Mouse (Mus musculus) liver, embryonic 13.5 days (tissue): Measurements from ENCODE around the gene Icam4. TPM values are rescaled to one million over a fixed set of nuclear protein-coding genes. Genes with fewer than 3 reads are reported as not detected.

ENCODE experiments used
- ATAC-seq: fragments of 200-750 bp; cut with Nextera tagmentation; 2 replicates; pipeline ENCODE4 v1.8.0; 2017; ENCODE audit warnings: low read depth, mild to moderate bottlenecking, moderate number of reproducible peaks, moderate library complexity
- DNase-seq: peaks from one replicate; pipeline ENCODE4 v3.0.0; 2022
- H3K27ac ChIP-seq: fragments of 300-500 bp; sonication (generic); 2 replicates; pipeline ENCODE4 v1.5.1; 2015; ENCODE audit warnings: moderate library complexity, mild to moderate bottlenecking, inconsistent platforms
- H3K27me3 ChIP-seq: fragments of 300-500 bp; sonication (generic); 2 replicates; pipeline ENCODE4 v1.6.1; 2015; ENCODE audit warnings: mild to moderate bottlenecking, inconsistent platforms
- H3K36me3 ChIP-seq: fragments of 300-500 bp; sonication (generic); 2 replicates; pipeline ENCODE4 v1.6.1; 2015; ENCODE audit warnings: mild to moderate bottlenecking, inconsistent platforms
- H3K4me1 ChIP-seq: fragments of 300-500 bp; sonication (generic); replicated peaks from 2 replicates; pipeline ENCODE4 v1.6.1; 2015; ENCODE audit warnings: inconsistent platforms
- H3K4me2 ChIP-seq: fragments of 300-500 bp; sonication (generic); 2 replicates; pipeline ENCODE4 v1.6.1; 2015; ENCODE audit warnings: inconsistent platforms, mild to moderate bottlenecking, moderate library complexity
- H3K4me3 ChIP-seq: fragments of 300-500 bp; sonication (generic); replicated peaks from 2 replicates; pipeline ENCODE4 v1.5.1; 2015; ENCODE audit warnings: mild to moderate bottlenecking, inconsistent platforms
- H3K9ac ChIP-seq: fragments of 300-500 bp; sonication (generic); 2 replicates; pipeline ENCODE4 v1.6.1; 2015; ENCODE audit warnings: mild to moderate bottlenecking, inconsistent platforms
- H3K9me3 ChIP-seq: fragments of 300-500 bp; sonication (generic); replicated peaks from 2 replicates; pipeline ENCODE4 v1.6.1; 2016; ENCODE audit warnings: inconsistent platforms
- WGBS: fragments of 180-500 bp; shearing (Covaris S2); methylation state at CpG from one replicate; pipeline ENCODE4 v1.1.7; 2015; ENCODE audit not compliant: insufficient replicate concordance; 5-methylcytosine and 5-hydroxymethylcytosine counted together
- microRNA counts: library from miRNA; unstranded; fragments of <30 nt; microRNA quantifications from one replicate; lab custom pipeline; 2016
- microRNA-seq: library from miRNA; unstranded; fragments of <30 nt; microRNA quantifications from one replicate; pipeline ENCODE4, GENCODE M21; 2016
- polyA plus RNA-seq: library from polyadenylated mRNA; unstranded; fragments of >200 nt; fragmentation: Nextera tagmentation; extraction: Ambion mirVana; gene quantifications from 2 replicates; pipeline ENCODE4 v1.2.1, GENCODE M21; 2015

Gene Icam4
- polyA plus RNA-seq, 1 experiment from 2014 or later, result 254 TPM

- peaks cover 62% of the 10 kb centered on the region for H3K36me3 ChIP-seq
- H3K4me1 ChIP-seq, result peaks cover 37% of the 10 kb centered on the region
- ATAC-seq (peak; percentile 92), DNase-seq (peak; percentile 77)
- peak within 1 kb of the TSS; percentile 87 for H3K4me3 ChIP-seq
- no peaks in the 10 kb centered on the region for H3K9me3 ChIP-seq
- peak within 1 kb of the TSS; percentile 92 for H3K4me2 ChIP-seq
- peak within 1 kb of the TSS; percentile 84 for H3K9ac ChIP-seq
- H3K27me3 ChIP-seq, result no peaks in the 10 kb centered on the region
- peak within 1 kb of the TSS; percentile 62 for H3K27ac ChIP-seq
- 3% methylated on average over 58 of the region's 58 CpGs for WGBS
These were observed 44.1 kb downstream of the Icam4 start, which contains the start of the genes Gm49373 and Fdx1l for GRCm38 (mm10) chr9:21073044-21073840. Gm49373 (minus strand) TSS chr9:21073096. Fdx1l (minus strand) TSS chr9:21073614.

DNA sequence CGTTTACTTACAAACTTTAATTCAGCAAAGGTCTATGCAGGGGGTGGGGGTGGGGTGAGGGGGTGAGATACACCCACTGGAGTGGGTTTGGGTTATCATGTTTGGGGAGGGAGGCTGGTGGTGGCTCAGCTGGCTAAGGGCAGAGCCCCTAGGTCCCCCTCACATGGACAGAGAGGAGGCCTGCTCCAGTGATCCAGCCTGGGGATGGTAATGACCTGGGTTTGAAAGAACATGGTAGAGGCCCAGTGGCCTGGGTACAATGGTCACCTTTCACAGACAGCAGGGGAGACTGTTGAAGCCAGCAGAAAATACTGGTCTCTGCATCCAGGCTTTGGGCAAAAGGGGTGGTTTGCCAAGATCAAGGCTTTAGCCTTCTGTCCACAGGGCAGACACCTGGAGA is 45.0 kb downstream of the Icam4 start:
- peak overlapping the region; percentile 26; the same call in 1 of the 2 replicates for H3K9ac ChIP-seq
- H3K36me3 ChIP-seq, result peaks cover 66% of the 10 kb centered on the region
- H3K27me3 ChIP-seq, result no peaks in the 10 kb centered on the region
- H3K4me3 ChIP-seq, result no peak overlapping the region
- DNase-seq (no peak), ATAC-seq (no peak)
- peak overlapping the region; percentile 92 for H3K4me2 ChIP-seq
- peaks cover 37% of the 10 kb centered on the region for H3K4me1 ChIP-seq
- H3K27ac ChIP-seq, result peak overlapping the region; percentile 62; the same call in 1 of the 2 replicates
- H3K9me3 ChIP-seq, result no peaks in the 10 kb centered on the region
- WGBS, result 73% methylated on average over 1 of the region's 1 CpGs

- no peak overlapping the region for H3K9ac ChIP-seq
- no peak for ATAC-seq
- no peak overlapping the region for H3K4me3 ChIP-seq
- peaks cover 75% of the 10 kb centered on the region for H3K36me3 ChIP-seq
- H3K27me3 ChIP-seq, result no peaks in the 10 kb centered on the region
- H3K9me3 ChIP-seq, result no peaks in the 10 kb centered on the region
- WGBS, result 84% methylated on average over 3 of the region's 3 CpGs
- DNase-seq, result no peak
- H3K27ac ChIP-seq, result no peak overlapping the region
- H3K4me2 ChIP-seq, result no peak overlapping the region
- H3K4me1 ChIP-seq, result peaks cover 34% of the 10 kb centered on the region
These were observed 46.5 kb downstream of the Icam4 start for GRCm38 (mm10) chr9:21075625-21076024.

MicroRNAs within 50 kb of the gene (microRNA counts, 519-probe panel; counts per million panel counts)
- 4,940 counts per million, percentile 50 among the panel's probes with 10 or more counts for microRNA mmu-miR-1900 (lab: Ali Mortazavi, UCI)

Small RNA genes lying within 50 kb of the gene (microRNA-seq; reads per million reads assigned to microRNA genes)
- gene Mir1900, result not detected
- 0.88 reads per million for gene Mir7082

Other genes starting within 250 kb of the Icam4 start
- gene Col5a3, start 214.3 kb upstream of the Icam4 start, polyA plus RNA-seq, result 0.01 and 0.06 TPM in 2 replicates
- gene Rdh8, start 210.9 kb upstream of the Icam4 start, polyA plus RNA-seq, result not detected in 2 replicates
- 4.2 and 4.8 TPM in 2 replicates for gene A230050P20Rik, start 160.7 kb upstream of the Icam4 start, polyA plus RNA-seq
- gene Angptl6, start 149.6 kb upstream of the Icam4 start, polyA plus RNA-seq, result 9.4 and 10.1 TPM in 2 replicates
- 89.6 and 90.5 TPM in 2 replicates for gene Ppan, start 141.2 kb upstream of the Icam4 start, polyA plus RNA-seq
- 282 and 290 TPM in 2 replicates for gene Eif3g, start 130.8 kb upstream of the Icam4 start, polyA plus RNA-seq
- gene Dnmt1, start 69.5 kb upstream of the Icam4 start, polyA plus RNA-seq, result 63.3 and 75.0 TPM in 2 replicates
- 4.7 and 4.8 TPM in 2 replicates for gene S1pr2, start 52.6 kb upstream of the Icam4 start, polyA plus RNA-seq
- 81.2 and 84.0 TPM in 2 replicates for gene Mrpl4, start 26.6 kb upstream of the Icam4 start, polyA plus RNA-seq
- 9.6 and 9.7 TPM in 2 replicates for gene Icam1, start 13.4 kb upstream of the Icam4 start, polyA plus RNA-seq
- gene Icam5, start 2.7 kb downstream of the Icam4 start, polyA plus RNA-seq, result 0.21 and 0.29 TPM in 2 replicates
- gene Zglp1, start 37.7 kb downstream of the Icam4 start, polyA plus RNA-seq, result 0.38 TPM in 1 of 2 replicates, not detected in the other
- 0.56 and 0.68 TPM in 2 replicates for gene Gm49373, start 43.7 kb downstream of the Icam4 start, polyA plus RNA-seq
- 36.6 and 41.0 TPM in 2 replicates for gene Fdx1l, start 44.2 kb downstream of the Icam4 start, polyA plus RNA-seq
- gene Gm38431, start 62.6 kb downstream of the Icam4 start, polyA plus RNA-seq, result 1.3 and 1.6 TPM in 2 replicates
- 18.4 and 27.0 TPM in 2 replicates for gene Raver1, start 62.6 kb downstream of the Icam4 start, polyA plus RNA-seq
- gene Tyk2, start 101.9 kb downstream of the Icam4 start, polyA plus RNA-seq, result 6.2 and 7.2 TPM in 2 replicates
- 170 and 200 TPM in 2 replicates for gene Cdc37, start 120.6 kb downstream of the Icam4 start, polyA plus RNA-seq
- gene Pde4a, start 136.3 kb downstream of the Icam4 start, polyA plus RNA-seq, result 2.0 and 2.1 TPM in 2 replicates
- gene Keap1, start 210.0 kb downstream of the Icam4 start, polyA plus RNA-seq, result 31.9 TPM in 2 replicates
- gene S1pr5, start 219.1 kb downstream of the Icam4 start, polyA plus RNA-seq, result 0.03 and 0.10 TPM in 2 replicates
- 85.5 and 86.2 TPM in 2 replicates for gene Atg4d, start 235.9 kb downstream of the Icam4 start, polyA plus RNA-seq